Mouse (Mus musculus) hindbrain, embryonic 12.5 days (tissue): Measurements from ENCODE around the gene Fndc10. TPM values are rescaled to one million over a fixed set of nuclear protein-coding genes. Genes with fewer than 3 reads are reported as not detected.

Experiments
- ATAC-seq: fragments of 200-750 bp; cut with Nextera tagmentation; 2 replicates; pipeline ENCODE4 v1.8.0; 2017; ENCODE audit warnings: moderate TSS enrichment; ENCODE audit not compliant: low FRiP score
- H3K27ac ChIP-seq: fragments of 300-500 bp; sonication (generic); 2 replicates; pipeline ENCODE4 v1.5.1; 2016; ENCODE audit warnings: mild to moderate bottlenecking
- H3K27me3 ChIP-seq: fragments of 300-500 bp; sonication (generic); 2 replicates; pipeline ENCODE4 v1.6.1; 2016; ENCODE audit warnings: mild to moderate bottlenecking
- H3K36me3 ChIP-seq: fragments of 300-500 bp; sonication (generic); 2 replicates; pipeline ENCODE4 v1.6.1; 2016; ENCODE audit warnings: mild to moderate bottlenecking
- H3K4me1 ChIP-seq: fragments of 300-500 bp; sonication (generic); 2 replicates; pipeline ENCODE4 v1.6.1; 2016
- H3K4me2 ChIP-seq: fragments of 300-500 bp; sonication (generic); replicated peaks from 2 replicates; pipeline ENCODE4 v1.6.1; 2016; ENCODE audit warnings: mild to moderate bottlenecking
- H3K4me3 ChIP-seq: fragments of 300-500 bp; sonication (generic); 2 replicates; pipeline ENCODE4 v1.5.1; 2016; ENCODE audit warnings: mild to moderate bottlenecking
- H3K9ac ChIP-seq: fragments of 300-500 bp; sonication (generic); 2 replicates; pipeline ENCODE4 v1.6.1; 2016; ENCODE audit warnings: mild to moderate bottlenecking, moderate library complexity
- H3K9me3 ChIP-seq: fragments of 300-500 bp; sonication (generic); replicated peaks from 2 replicates; pipeline ENCODE4 v1.6.1; 2016; ENCODE audit warnings: mild to moderate bottlenecking
- WGBS: fragments of 180-500 bp; shearing (Covaris S2); methylation state at CpG from one replicate; pipeline ENCODE4 v1.1.7; 2016; 5-methylcytosine and 5-hydroxymethylcytosine counted together
- polyA plus RNA-seq: library from polyadenylated mRNA; unstranded; fragments of >200 nt; fragmentation: Nextera tagmentation; extraction: Ambion mirVana; gene quantifications from 2 replicates; pipeline ENCODE4 v1.2.1, GENCODE M21; 2016

Gene Fndc10
- polyA plus RNA-seq, 1 experiment from 2014 or later = 10.4 TPM

GRCm38 (mm10) chr4:155694482-155695401 is 600 bp downstream of the Fndc10 start:
- Histone ChIP-seq H3K27me3 (peaks cover 25% of the 10 kb centered on the region), H3K9ac (peak overlapping the region; percentile 84), H3K4me2 (peak overlapping the region; percentile 89), H3K36me3 (no peaks in the 10 kb centered on the region), H3K27ac (peak overlapping the region; percentile 89), H3K9me3 (no peaks in the 10 kb centered on the region), H3K4me3 (peak overlapping the region; percentile 76), H3K4me1 (peaks cover 21% of the 10 kb centered on the region)
- WGBS = 1% methylated on average over 90 of the region's 92 CpGs
- peak; percentile 76 for ATAC-seq

- no peak for ATAC-seq
- no peaks in the 10 kb centered on the region for H3K9me3 ChIP-seq
- peaks cover 25% of the 10 kb centered on the region for H3K27me3 ChIP-seq
- no peaks in the 10 kb centered on the region for H3K36me3 ChIP-seq
- peaks cover 21% of the 10 kb centered on the region for H3K4me1 ChIP-seq
- peak overlapping the region; percentile 84 for H3K9ac ChIP-seq
- H3K4me3 ChIP-seq = peak overlapping the region; percentile 76
- no peak overlapping the region for H3K27ac ChIP-seq
- WGBS = 73% methylated on average over 4 of the region's 4 CpGs
- H3K4me2 ChIP-seq = peak overlapping the region; percentile 89
These were observed 1.5 kb downstream of the Fndc10 start for GRCm38 (mm10) chr4:155695531-155696062.

DNA sequence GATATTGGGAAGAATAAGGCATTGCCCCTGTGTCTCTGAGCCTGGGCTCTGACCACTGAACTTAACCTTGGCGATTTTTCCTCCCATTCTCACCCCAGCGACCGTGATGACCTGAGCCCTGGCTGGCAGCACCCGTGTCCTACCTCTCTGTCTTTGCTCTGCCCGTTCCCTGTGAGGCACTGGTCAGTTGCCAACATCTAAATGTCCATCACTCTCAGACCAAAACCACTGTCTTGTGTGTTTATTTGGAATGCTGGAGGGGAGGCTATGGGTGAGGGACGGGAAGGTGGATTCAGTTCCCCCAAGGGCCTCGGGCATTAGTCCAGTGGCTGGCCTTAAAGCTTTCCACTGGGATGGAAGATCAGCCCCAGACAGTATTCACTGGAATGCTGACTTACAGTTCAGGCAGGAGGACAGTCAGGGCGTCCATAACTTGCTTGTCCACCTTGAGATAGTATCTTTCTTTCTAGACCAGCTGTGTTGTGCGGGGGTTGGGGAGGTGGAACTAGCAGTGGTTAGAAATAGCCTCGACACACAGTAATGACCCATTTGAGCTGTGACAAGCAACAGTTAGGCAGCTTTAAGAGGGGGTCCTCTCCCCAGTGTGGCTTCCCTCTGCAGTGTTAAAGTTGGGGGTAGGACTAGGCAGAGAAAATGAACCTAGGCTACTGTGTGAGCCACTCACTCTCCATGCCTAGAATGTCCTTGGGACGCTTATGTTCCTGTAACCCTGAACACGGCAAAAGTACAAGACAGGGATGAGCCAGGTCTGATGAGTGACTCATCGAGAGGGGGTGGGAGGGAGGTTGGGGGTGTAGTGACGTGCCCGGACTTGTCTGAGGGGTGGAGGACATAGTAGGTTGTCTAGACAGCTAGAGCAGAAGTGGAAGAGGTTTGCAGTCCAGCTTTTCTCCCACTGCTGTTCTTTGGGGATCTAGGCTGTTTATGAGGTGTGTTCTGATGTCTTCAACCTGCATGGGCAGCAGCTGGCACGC is 2.4 kb downstream of the Fndc10 start:
- Histone ChIP-seq H3K4me2 (peak overlapping the region; percentile 89; the same call in 1 of the 2 replicates), H3K36me3 (no peaks in the 10 kb centered on the region), H3K4me3 (no peak overlapping the region), H3K27ac (no peak overlapping the region), H3K9me3 (no peaks in the 10 kb centered on the region), H3K9ac (no peak overlapping the region), H3K4me1 (peaks cover 21% of the 10 kb centered on the region), H3K27me3 (peaks cover 25% of the 10 kb centered on the region)
- ATAC-seq = no peak
- WGBS = 75% methylated on average over 16 of the region's 16 CpGs

DNA sequence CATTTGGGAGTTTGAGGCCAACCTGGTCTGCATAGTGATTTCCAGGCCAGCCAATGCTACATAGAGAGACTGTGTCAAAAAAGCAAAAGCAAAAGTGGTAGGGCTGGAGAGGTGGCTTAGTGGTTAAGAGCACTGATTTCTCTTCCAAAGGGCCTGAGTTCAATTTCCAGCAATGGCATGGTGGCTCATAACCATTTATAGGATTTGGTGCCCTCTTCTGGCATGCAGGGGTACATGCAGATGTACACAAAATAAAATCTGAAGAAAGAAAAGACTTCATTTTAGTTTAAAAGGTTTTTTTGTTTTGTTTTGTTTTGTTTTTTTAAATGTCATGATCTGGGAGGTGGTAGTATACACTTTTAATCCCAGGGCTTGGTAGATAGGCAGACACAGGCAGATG is 6.3 kb downstream of the Fndc10 start:
- H3K27me3 ChIP-seq = peaks cover 15% of the 10 kb centered on the region
- H3K27ac ChIP-seq = no peak overlapping the region
- no peak overlapping the region for H3K4me3 ChIP-seq
- no peak for ATAC-seq
- no peaks in the 10 kb centered on the region for H3K36me3 ChIP-seq
- no peak overlapping the region for H3K9ac ChIP-seq
- peaks cover 16% of the 10 kb centered on the region for H3K4me1 ChIP-seq
- H3K4me2 ChIP-seq = no peak overlapping the region
- H3K9me3 ChIP-seq = no peaks in the 10 kb centered on the region

DNA sequence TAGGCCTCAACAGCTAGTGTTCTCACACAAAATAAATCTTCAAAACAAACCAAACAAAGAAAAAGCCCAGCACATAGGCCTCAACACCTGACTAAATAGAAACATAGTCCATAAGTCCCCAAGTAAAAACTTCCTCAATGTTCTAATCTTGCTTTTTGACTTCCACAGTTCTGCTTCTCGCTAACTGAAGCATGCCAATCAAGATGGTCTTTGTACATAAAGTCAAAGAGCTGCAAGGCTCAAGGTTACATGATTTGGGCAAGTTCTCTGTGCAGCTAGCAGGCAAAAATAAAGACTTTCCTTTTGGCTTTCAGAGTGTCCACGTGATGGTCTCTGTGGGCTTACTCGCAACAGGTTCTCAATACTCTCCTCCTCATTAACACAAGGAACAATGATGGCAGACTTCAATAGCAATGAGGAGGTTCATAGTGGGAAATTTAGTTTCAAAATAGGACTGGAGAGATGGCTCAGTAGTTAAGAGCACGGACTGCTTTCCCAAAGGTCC is 9.3 kb downstream of the Fndc10 start:
- Histone ChIP-seq H3K4me3 (no peak overlapping the region), H3K27ac (no peak overlapping the region), H3K9ac (no peak overlapping the region), H3K9me3 (no peaks in the 10 kb centered on the region), H3K4me2 (no peak overlapping the region), H3K4me1 (peaks cover 12% of the 10 kb centered on the region), H3K27me3 (no peaks in the 10 kb centered on the region), H3K36me3 (no peaks in the 10 kb centered on the region)
- ATAC-seq = no peak
- 95% methylated on average over 4 of the region's 4 CpGs for WGBS

DNA sequence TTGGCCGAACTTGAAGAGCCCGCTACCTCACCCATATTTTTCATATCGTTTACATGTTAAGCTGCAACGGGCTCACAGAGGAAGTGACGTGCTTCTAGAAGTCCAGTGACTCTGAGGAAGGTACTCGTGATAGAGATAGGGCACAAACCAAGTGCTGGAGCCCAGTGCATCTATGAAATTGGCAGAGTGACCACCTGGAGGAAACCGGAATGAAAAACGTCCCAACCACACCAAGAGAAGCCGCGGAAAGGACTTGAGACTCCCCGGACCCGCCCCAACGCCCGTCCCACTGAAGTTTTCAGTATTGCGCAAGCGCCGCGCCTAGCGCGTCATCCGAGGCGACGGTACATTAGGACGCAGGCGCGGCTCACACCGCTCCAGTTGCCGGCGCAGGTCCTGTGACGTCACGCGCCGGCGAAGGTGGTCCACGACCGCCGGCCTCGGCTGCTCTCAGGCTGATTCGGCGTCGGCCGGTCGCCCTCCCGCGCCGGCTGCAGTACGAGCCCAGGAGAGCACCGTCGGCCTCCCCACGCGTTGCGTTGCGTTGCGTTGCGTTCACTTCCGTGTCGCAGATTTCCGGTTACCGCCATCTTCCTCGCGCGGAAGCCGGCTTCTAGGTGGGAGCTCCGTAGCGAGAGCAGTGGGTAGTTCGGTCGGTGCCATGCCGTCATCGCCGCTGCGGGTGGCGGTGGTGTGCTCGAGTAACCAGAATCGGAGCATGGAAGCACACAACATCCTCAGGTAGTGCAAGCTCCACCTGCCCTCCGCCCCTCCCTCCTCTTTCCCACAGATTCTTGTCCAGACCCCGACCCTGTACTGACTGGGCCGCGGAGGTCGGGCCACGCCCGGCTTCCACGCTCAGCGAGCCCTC is 10.8 kb downstream of the Fndc10 start, which contains the start of gene Ssu72:
Gene Ssu72 (plus strand): TSS at position 80 of the 871 bp plus-strand sequence.
- Histone ChIP-seq H3K4me1 (peaks cover 17% of the 10 kb centered on the region), H3K27ac (peak within 1 kb of the TSS; percentile 91), H3K36me3 (no peaks in the 10 kb centered on the region), H3K27me3 (no peaks in the 10 kb centered on the region), H3K9me3 (no peaks in the 10 kb centered on the region), H3K4me3 (peak within 1 kb of the TSS; percentile 92), H3K4me2 (peak within 1 kb of the TSS; percentile 59), H3K9ac (peak within 1 kb of the TSS; percentile 89)
- WGBS = under 1% methylated on average over 76 of the region's 83 CpGs
- peak; percentile 95 for ATAC-seq

DNA sequence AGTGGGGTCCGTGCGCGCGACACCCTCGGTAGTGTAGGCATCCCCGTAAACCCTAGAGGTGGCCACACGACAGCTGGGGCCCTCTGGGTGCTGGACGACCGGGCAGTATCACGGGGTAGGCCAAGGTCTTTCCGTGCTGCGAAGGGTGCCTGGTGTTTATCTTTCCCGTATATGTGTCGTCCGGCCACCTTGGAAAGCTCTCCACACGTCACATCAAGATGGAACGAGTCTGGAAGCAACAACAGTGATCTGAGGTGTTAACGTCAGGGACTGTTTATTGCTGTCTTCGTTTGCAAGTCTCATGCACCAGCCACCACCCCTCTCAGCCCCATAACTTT is 11.4 kb downstream of the Fndc10 start:
- H3K4me3 ChIP-seq = peak overlapping the region; percentile 92
- peak overlapping the region; percentile 91 for H3K27ac ChIP-seq
- no peaks in the 10 kb centered on the region for H3K9me3 ChIP-seq
- H3K4me1 ChIP-seq = peaks cover 17% of the 10 kb centered on the region
- no peaks in the 10 kb centered on the region for H3K27me3 ChIP-seq
- WGBS = 0% methylated on average over 19 of the region's 19 CpGs
- H3K9ac ChIP-seq = peak overlapping the region; percentile 89
- no peaks in the 10 kb centered on the region for H3K36me3 ChIP-seq
- H3K4me2 ChIP-seq = peak overlapping the region; percentile 59
- no peak for ATAC-seq

GRCm38 (mm10) chr4:155708582-155708981 is 14.4 kb downstream of the Fndc10 start:
- no peak overlapping the region for H3K27ac ChIP-seq
- no peaks in the 10 kb centered on the region for H3K9me3 ChIP-seq
- H3K4me1 ChIP-seq = peaks cover 17% of the 10 kb centered on the region
- H3K4me3 ChIP-seq = no peak overlapping the region
- ATAC-seq = no peak
- H3K9ac ChIP-seq = no peak overlapping the region
- H3K36me3 ChIP-seq = no peaks in the 10 kb centered on the region
- no peak overlapping the region for H3K4me2 ChIP-seq
- H3K27me3 ChIP-seq = no peaks in the 10 kb centered on the region
- WGBS = 94% methylated on average over 2 of the region's 2 CpGs

- Histone ChIP-seq H3K9me3 (no peaks in the 10 kb centered on the region), H3K4me1 (peaks cover 17% of the 10 kb centered on the region), H3K4me2 (no peak overlapping the region), H3K4me3 (no peak overlapping the region), H3K36me3 (no peaks in the 10 kb centered on the region), H3K27me3 (no peaks in the 10 kb centered on the region), H3K9ac (no peak overlapping the region), H3K27ac (no peak overlapping the region)
- ATAC-seq = no peak
These were observed 14.8 kb downstream of the Fndc10 start for GRCm38 (mm10) chr4:155708988-155709387.

DNA sequence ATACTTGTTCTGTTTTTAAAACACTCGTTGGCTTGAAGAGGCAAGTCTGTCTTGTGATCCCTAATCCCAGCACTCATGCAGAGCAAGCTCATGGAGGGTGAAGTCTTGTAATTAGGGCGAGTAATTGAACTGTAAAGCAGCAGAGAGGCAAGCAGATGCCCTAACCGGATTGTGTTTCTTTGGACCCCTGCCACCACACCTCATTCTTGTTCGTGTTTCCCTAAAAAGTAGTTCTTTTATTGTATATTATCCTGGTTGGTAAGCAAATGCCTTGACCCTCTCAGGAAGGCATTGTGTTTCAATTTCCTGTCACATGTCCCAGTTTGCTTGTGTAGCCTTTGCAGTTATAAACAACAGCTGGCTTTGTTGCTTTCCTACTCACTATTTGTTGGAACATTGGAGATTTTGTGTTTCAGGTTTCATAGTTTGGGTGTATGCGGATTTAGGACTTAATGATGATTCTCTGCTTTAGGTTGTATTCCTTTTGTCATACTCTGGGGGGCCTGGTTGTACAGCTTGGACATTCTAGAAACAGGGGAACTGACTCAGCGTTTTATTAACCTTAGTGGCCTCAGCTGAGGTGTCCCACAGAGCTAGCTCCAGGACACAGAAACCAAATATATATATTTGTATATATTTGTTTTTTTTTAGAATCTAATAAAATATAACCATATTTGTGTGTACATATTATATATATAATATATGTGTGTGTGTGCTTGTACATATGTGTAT is 16.5 kb downstream of the Fndc10 start:
- Histone ChIP-seq H3K36me3 (peaks cover 4% of the 10 kb centered on the region), H3K4me2 (no peak overlapping the region), H3K4me3 (no peak overlapping the region), H3K9ac (no peak overlapping the region), H3K9me3 (no peaks in the 10 kb centered on the region), H3K27ac (no peak overlapping the region), H3K4me1 (peaks cover 13% of the 10 kb centered on the region), H3K27me3 (no peaks in the 10 kb centered on the region)
- no peak for ATAC-seq
- WGBS = 68% methylated on average over 6 of the region's 6 CpGs

- Histone ChIP-seq H3K4me2 (no peak overlapping the region), H3K27ac (no peak overlapping the region), H3K4me1 (no peaks in the 10 kb centered on the region), H3K9ac (no peak overlapping the region), H3K4me3 (no peak overlapping the region), H3K36me3 (peaks cover 27% of the 10 kb centered on the region), H3K9me3 (no peaks in the 10 kb centered on the region), H3K27me3 (no peaks in the 10 kb centered on the region)
- ATAC-seq = 0 out of 2 replicates have a peak, but pooled peaks have one; percentile 26
- 68% methylated on average over 4 of the region's 4 CpGs for WGBS
These were observed 27.5 kb downstream of the Fndc10 start for GRCm38 (mm10) chr4:155721668-155722083.
